Mouse (Mus musculus): ENCODE measurements around the gene Wfikkn2.

Gene Wfikkn2

GRCm38 (mm10) chr11:94221257-94221656 is 24.5 kb downstream of the Wfikkn2 start:
- no peak for DNase-seq

GRCm38 (mm10) chr11:94216247-94216646 is 29.6 kb downstream of the Wfikkn2 start:
- no peak for DNase-seq

GRCm38 (mm10) chr11:94215581-94215980 is 30.2 kb downstream of the Wfikkn2 start:
- no peak for DNase-seq

GRCm38 (mm10) chr11:94213735-94214594 is 31.8 kb downstream of the Wfikkn2 start:
- DNase-seq: no peak

DNA sequence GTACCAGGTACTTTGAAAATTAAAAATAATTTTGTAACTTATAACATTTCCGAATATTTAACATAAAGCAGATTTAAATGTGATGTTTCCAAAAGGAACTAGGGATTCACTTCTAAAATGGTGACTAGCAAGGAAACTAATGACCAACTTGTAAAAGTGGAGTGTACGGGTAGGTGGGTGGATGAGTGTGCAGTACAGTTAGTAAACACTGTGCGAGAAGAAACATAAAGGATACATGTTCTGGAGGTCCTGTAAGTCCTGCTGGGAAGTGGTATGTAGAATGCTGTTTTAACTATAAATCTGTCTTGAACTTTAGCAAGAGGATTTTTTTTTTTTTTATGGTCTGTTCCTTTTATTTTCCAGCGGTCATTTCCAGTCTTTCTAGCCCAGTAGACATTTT is 32.8 kb downstream of the Wfikkn2 start:
- no peak for DNase-seq

- no peak for DNase-seq
These were observed 33.3 kb downstream of the Wfikkn2 start for GRCm38 (mm10) chr11:94212489-94212836.

DNA sequence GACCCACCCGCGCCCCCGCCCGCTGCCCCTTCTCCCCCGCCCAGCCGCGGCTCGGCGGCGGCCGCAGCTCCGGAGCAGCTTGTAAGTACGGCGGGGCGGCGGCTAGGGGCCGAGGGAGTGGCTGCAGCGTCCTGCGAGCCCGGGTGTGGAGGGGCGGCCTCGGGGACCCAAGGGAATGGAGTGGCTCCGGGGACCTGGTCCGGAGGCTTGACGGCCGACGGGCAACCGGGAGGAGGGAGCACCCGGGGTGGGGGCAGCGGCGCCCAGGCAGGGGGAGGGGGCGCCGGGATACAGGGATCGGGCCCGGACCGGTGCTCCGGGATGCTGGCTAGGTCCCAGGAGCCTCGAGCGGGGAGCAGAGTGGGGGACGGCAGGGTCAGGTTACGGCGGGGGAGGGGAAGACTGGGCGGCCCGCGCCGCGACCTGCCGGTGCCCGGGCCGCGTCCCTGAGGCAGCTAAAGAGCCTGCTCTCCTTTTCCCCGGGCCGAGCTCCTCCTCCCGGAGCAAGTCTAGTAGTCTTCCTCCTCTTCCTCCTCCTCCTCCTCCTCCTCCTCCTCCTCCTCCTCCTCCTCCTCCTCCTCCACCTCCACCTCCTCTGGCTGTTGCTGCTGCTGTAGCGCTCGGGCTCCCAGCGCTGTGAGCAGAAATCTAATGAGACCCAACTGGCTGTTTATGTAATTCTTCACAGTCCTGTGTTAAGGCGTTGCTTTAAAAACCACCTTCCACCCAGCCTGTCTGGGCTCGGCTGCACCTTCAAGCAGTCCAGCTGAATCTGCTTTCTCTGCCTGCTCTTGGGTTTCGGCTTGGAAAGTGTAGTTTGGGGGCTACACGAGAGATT is 33.9 kb downstream of the Wfikkn2 start:
- DNase-seq: peak; percentile 71

GRCm38 (mm10) chr11:94211124-94211603 is 34.6 kb downstream of the Wfikkn2 start, which contains the start of gene Tob1:
Tob1 (plus strand) TSS chr11:94211454.
- peak; percentile 98 for DNase-seq

DNA sequence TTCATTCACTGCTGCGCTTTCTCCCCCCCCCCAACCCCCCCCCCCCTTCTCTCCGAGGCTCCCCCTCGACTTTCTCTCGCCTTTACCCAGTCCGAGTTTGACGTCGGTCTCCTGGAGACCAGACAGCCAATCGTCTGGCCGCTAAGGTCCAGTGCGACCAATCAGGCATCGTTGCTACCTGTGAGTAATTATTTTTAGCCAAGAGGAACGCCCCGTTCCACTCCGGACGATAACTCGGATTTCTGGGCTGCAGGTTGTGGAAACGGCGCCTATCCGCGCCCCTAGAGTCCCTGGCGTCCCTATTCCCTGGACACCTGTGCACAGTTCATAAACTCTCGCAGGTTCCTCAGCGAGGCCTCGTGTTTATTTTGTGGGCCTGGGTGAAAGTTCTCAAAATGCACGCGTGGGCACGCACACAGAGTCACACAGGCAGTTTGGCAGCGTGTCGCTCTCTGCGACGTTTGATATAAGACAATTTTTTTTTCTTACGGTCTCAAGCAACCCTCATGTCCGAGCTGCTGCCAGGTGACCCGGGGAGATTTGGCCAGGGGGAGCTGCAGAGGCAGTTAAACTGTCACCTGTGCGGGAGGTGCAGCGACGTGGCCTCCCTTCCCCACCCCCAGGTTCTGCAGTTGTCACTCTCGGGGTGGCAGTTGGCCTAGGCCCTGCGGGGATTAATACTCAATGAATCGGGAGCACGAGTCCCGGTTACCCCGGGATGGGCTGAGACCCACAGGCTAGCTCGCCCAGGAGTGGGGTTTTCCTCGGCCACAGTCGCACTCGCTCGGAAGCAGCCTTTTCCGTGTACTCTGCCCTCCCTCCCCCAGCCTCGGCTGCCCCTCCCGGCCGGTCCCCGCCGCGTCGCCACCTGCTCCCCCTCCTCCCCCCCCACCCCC is 35.4 kb downstream of the Wfikkn2 start:
- peak; percentile 76 for DNase-seq

DNA sequence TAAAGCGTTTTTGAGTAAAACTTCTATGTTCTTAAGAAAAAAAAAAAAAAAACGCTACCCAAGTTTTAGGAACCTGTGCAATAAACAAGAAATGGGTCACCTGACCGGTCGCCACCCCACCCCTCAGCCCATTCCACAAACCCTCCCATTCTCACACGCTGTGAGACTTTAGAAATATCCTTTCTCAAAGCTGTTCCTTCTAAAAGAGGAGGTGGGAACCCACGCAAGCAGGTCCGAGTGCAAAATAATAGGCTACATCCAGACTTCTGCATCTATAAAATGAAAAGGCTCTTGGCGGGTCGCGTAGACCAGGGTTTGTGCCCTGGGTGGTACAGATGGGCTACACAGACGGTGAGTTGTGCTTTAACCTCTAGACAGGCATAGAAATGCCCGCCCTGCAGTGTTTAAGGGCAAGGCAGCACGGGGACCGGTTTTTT is 36.1 kb downstream of the Wfikkn2 start:
- DNase-seq: no peak

DNA sequence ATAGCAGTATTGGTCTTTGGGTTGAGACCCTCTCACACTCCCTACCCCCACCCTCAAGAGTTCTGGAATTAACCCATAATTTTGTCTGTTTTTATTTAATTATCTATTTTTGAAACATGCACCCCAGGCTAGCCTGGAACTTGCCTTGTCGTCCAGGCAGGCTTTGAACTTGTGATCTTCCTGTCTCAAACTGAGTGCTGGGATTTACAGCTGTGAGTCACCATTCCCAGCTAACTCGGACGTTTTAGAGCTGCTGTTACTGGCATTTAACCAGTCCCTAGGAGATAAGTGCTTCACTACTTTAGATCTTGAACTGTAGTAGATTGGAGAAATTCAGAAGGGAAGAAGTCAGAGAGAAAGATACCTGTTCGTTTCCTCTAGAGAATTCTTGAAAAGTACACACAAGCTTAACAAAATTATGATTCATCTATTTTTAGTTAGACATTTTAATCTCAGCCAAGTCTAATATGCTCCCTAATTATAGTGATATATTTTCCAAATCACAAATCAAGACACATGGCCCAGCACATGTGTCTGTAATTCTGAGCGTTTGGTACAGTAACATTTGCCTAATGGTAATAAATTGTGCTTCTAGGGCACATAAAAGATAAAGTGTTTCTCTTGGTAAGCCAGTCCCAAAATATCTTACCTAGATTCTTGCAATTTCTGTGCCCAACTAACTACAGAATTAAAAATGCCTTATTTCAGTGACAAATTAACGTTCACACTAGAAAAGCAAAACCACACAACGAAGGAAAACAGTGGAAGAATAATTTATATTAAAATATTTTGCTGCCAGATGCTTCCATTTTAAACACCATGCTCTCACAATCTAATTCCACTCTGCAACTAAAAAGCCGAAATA is 36.8 kb downstream of the Wfikkn2 start:
- no peak for DNase-seq

- DNase-seq: no peak
These were observed 39.2 kb downstream of the Wfikkn2 start for GRCm38 (mm10) chr11:94206398-94207114.

DNA sequence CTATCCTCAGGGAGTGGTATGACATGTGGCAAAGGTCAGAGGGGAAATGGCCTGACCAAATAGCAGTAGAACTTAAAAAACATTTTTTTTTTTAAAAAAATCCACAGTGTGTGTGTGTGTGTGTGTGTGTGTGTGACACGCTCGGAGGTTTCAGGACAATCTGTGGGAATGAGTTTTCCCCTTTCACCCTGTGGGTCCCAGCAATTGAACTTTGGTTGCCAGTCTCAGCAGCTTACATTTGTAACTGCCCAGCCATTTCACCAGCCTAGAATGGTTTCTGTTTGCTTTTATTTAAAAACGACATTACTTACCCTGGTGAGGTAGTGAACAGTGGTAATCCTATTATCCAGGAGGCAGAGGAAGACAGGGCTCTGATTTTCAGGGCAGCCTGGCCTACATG is 42.7 kb downstream of the Wfikkn2 start:
- no peak for DNase-seq

DNA sequence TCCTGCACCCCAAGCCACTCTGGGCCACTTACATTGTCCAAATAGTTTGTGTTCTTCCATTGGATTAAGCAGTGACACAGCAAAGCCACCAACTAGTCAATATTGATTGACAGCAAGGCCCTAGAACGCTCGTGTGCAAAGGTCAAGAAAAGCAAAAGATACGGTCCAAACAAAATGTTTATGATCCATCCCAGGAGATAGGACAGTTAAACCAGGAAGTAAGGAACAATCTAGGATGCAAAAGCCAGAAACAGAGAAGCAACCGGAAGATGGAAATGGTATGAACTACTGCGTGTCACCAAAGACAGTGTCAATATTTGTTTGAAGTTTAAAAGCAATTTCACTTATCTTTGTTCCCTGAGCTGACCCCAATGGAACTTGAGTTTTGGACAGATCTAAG is 43.7 kb downstream of the Wfikkn2 start:
- no peak for DNase-seq

DNA sequence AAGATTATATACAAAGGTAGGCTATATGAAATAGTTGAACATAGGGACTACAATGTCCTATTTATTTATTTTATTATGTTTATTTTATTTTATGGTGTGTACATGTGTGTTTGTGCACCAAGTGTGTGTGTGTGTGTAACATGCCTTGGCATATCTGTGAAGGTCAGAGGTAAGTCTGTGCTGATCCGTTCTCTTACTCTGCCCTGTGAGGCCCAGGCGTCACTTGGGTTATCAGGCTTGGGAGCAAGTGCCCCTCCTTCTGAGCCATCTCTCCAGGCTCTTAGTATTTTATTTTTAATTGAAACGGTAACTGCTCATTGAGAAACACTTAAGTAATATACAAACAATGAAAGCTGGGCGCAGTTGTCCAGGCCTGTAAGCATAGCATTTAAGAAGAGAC is 45.4 kb downstream of the Wfikkn2 start:
- DNase-seq: no peak

- no peak for DNase-seq
These were observed 46.0 kb downstream of the Wfikkn2 start for GRCm38 (mm10) chr11:94199771-94200170.

- DNase-seq: no peak
These were observed 47.2 kb downstream of the Wfikkn2 start for GRCm38 (mm10) chr11:94198405-94199146.

DNA sequence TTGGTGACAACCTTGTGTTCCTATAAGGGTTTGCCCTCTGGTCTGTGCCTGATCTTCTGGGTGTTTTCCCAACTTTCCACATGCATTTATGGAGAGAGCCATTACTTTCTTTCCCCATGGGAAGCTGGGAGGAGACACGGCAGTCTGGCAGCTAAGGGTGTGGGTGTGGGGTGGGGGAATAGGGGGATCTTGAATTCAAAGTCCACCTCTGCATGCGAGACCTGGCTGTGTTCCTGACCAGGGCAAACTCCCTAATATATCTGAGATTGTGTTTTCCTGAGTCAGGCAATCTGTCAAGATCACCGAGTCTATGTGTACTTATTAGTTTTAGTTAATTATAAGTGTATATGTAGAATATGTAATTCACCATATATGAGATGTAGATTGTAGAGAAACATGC is 49.5 kb downstream of the Wfikkn2 start:
- DNase-seq: no peak

DNA sequence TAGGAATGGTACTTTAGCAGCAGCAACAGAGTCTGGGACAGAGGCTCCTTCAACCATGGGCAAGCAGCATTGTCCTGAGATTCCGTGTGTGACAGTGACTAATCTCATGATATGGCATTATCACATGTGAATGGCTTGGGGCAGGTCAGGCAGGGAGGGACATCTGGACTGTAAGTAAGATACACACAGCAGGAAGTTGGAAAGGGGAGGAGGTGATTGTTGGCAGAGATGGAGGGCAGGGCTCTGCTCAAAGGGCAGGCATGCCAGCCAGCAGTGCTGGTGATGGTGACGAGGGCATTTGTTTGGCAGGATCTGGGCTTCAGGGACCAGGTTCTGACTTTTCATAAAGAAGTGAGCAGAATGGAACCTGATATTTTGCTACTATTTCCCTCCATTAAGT is 52.7 kb downstream of the Wfikkn2 start:
- DNase-seq: no peak

DNA sequence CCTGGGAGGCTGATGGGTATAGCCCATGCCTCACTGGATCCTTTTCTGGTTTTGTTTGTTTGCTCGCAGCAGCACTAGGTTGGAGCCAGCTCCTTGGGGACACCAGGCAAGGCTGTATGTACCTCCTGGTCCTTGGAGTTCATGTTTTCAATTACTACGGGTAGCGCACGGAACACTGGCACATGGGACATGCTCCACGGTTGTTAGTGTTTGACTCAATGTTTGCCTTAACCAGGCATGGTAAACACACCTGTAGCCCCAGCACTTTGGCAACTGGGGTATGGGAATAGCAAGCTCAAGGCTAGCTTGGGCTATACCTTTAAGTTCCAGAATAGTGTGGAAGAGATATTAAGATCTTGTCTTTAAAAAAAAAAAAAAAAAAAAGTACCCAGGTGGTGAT is 55.1 kb downstream of the Wfikkn2 start:
- DNase-seq: no peak

All from thymus, postnatal 4 days (tissue).